Mouse (Mus musculus) central nervous system, embryonic 11.5 days (tissue): Measurements from ENCODE around the gene Gm9573. TPM values are rescaled to one million over a fixed set of nuclear protein-coding genes. Genes with fewer than 3 reads are reported as not detected.

Experiments used
- polyA plus RNA-seq: library from polyadenylated mRNA; depleted of rRNA; stranded (reverse); fragments of >200 nt; gene quantifications from 2 replicates; pipeline ENCODE4 v1.2.3, GENCODE M21; 2012; rRNA removed

Gene Gm9573
- not detected in 2 replicates for polyA plus RNA-seq

GRCm38 (mm10) chr17:35626537-35626936 is at the start of gene Gm9573:
TSS of gene Gm9573 (minus strand) at chr17:35626637.

GRCm38 (mm10) chr17:35673416-35674035 is 47.1 kb upstream of the Gm9573 start, which contains the start of gene Gtf2h4:
TSS of gene Gtf2h4 (minus strand) at chr17:35673739.

GRCm38 (mm10) chr17:35667334-35668065 is 41.1 kb upstream of the Gm9573 start, which contains the start of gene Vars2:
TSS of gene Vars2 (minus strand) at chr17:35667592.

GRCm38 (mm10) chr17:35643609-35644236 is 17.3 kb upstream of the Gm9573 start, which contains the start of gene Mucl3:
TSS of gene Mucl3 (minus strand) at chr17:35643695.

GRCm38 (mm10) chr17:35601249-35601648 is 25.2 kb downstream of the Gm9573 start, which contains the start of gene Sfta2:
TSS of gene Sfta2 (plus strand) at chr17:35601549.

Other genes starting within 250 kb of the Gm9573 start
- gene H2-Q4, start 247.0 kb downstream of the Gm9573 start, polyA plus RNA-seq, result 9.9 and 11.3 TPM in 2 replicates
- gene H2-Q6, start 201.8 kb downstream of the Gm9573 start, polyA plus RNA-seq, result 1.5 and 2.1 TPM in 2 replicates
- 15.0 and 17.0 TPM in 2 replicates for gene H2-Q7, start 187.5 kb downstream of the Gm9573 start, polyA plus RNA-seq
- 2.2 and 4.0 TPM in 2 replicates for gene H2-Q10, start 156.5 kb downstream of the Gm9573 start, polyA plus RNA-seq
- gene Pou5f1, start 120.6 kb downstream of the Gm9573 start, polyA plus RNA-seq, result 0.24 and 0.57 TPM in 2 replicates
- gene Tcf19, start 109.8 kb downstream of the Gm9573 start, polyA plus RNA-seq, result 31.4 and 45.2 TPM in 2 replicates
- gene Cchcr1, start 109.5 kb downstream of the Gm9573 start, polyA plus RNA-seq, result 36.9 and 61.2 TPM in 2 replicates
- gene Psors1c2, start 93.4 kb downstream of the Gm9573 start, polyA plus RNA-seq, result 1.4 and 1.9 TPM in 2 replicates
- 0.04 TPM in 2 replicates for gene Cdsn, start 74.5 kb downstream of the Gm9573 start, polyA plus RNA-seq
- not detected in 2 replicates for gene 2300002M23Rik, start 59.2 kb downstream of the Gm9573 start, polyA plus RNA-seq
- not detected in 2 replicates for gene Sfta2, start 25.1 kb downstream of the Gm9573 start, polyA plus RNA-seq
- gene Mucl3, start 17.1 kb upstream of the Gm9573 start, polyA plus RNA-seq, result 0.08 and 0.16 TPM in 2 replicates
- gene Vars2, start 41.0 kb upstream of the Gm9573 start, polyA plus RNA-seq, result 31.5 and 40.9 TPM in 2 replicates
- 40.9 and 46.6 TPM in 2 replicates for gene Gtf2h4, start 47.1 kb upstream of the Gm9573 start, polyA plus RNA-seq
- gene Ddr1, start 78.0 kb upstream of the Gm9573 start, polyA plus RNA-seq, result 85.4 and 116 TPM in 2 replicates
- 2.3 and 3.8 TPM in 2 replicates for gene Ier3, start 195.0 kb upstream of the Gm9573 start, polyA plus RNA-seq
- gene Flot1, start 196.6 kb upstream of the Gm9573 start, polyA plus RNA-seq, result 53.2 and 54.8 TPM in 2 replicates
- gene Tubb5, start 211.7 kb upstream of the Gm9573 start, polyA plus RNA-seq, result 1,643 and 2,189 TPM in 2 replicates
- gene Mdc1, start 214.9 kb upstream of the Gm9573 start, polyA plus RNA-seq, result 37.8 and 41.2 TPM in 2 replicates
- gene Nrm, start 234.7 kb upstream of the Gm9573 start, polyA plus RNA-seq, result 61.1 and 62.0 TPM in 2 replicates
- gene Ppp1r18, start 239.0 kb upstream of the Gm9573 start, polyA plus RNA-seq, result 47.5 and 56.9 TPM in 2 replicates